Mouse (Mus musculus) liver, adult 2 months (tissue): Measurements from ENCODE around the gene Sema6d.

ENCODE experiments used
- CTCF ChIP-seq: fragments of 200-500 bp; IDR thresholded peaks from 2 replicates; pipeline ENCODE4 v1.5.1; 2011; ENCODE audit warnings: low read depth, low read length, control low read depth
- POLR2A ChIP-seq: fragments of 200-500 bp; IDR thresholded peaks from 2 replicates; pipeline ENCODE4 v1.6.1; 2011; ENCODE audit warnings: low read length, control low read depth; ENCODE audit not compliant: insufficient read depth; ENCODE audit errors: extremely low read depth

GRCm38 (mm10) chr2:124401727-124402380, 312.1 kb downstream of the Sema6d start:
- TF ChIP-seq CTCF (no peak), POLR2A (no peak)
